Mouse (Mus musculus): ENCODE results near the gene Alpk3.

DNA sequence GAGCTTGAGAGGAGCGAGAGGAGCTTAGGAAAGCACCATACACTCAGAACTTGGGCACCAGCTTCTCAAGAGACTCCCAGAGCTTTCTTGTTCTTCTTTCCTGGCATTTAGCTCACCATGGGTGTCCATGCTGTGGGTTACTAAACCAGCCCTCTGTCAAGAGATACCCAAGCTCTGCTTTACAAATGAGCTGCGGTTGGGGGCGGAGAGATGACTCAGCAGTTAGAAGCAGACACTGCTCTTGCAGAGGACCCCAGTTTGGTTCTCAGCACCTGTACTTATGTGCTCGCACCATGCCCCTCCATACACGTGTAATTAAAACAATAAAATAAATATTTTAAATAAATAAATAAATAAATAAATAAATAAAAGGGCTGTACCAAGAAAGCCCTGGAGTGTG, 79.9 kb downstream of the Alpk3 start:
- TF ChIP-seq CTCF (IDR thresholded peaks at IDR 0.05; ENCODE audit: low read depth), result no peak
- no peak for TF ChIP-seq EP300 (IDR thresholded peaks at IDR 0.05; ENCODE audit: low read depth)

All from heart, postnatal 0 days (tissue).